Mouse (Mus musculus): Measurements from ENCODE around the gene Fam160a2. TPM values are rescaled to one million over a fixed set of nuclear protein-coding genes. Genes with fewer than 3 reads are reported as not detected.

Gene Fam160a2
- 10 to 100 TPM in 1 of 2 experiments, 1 to 10 TPM in 1; 9.8 to 10.8 TPM for total RNA-seq (2021)
- long read RNA-seq, experiment 1, full-length matches to known transcripts = 16 of 24 reads
- long read RNA-seq, experiment 1, partial matches to known transcripts = 0 of 24 reads
- long read RNA-seq, experiment 1, other reads (novel, unspliced or antisense) = 8 of 24 reads
- long read RNA-seq, experiment 2, full-length matches to known transcripts = 19 of 25 reads
- long read RNA-seq, experiment 2, partial matches to known transcripts = 1 of 25 reads
- long read RNA-seq, experiment 2, other reads (novel, unspliced or antisense) = 5 of 25 reads

DNA sequence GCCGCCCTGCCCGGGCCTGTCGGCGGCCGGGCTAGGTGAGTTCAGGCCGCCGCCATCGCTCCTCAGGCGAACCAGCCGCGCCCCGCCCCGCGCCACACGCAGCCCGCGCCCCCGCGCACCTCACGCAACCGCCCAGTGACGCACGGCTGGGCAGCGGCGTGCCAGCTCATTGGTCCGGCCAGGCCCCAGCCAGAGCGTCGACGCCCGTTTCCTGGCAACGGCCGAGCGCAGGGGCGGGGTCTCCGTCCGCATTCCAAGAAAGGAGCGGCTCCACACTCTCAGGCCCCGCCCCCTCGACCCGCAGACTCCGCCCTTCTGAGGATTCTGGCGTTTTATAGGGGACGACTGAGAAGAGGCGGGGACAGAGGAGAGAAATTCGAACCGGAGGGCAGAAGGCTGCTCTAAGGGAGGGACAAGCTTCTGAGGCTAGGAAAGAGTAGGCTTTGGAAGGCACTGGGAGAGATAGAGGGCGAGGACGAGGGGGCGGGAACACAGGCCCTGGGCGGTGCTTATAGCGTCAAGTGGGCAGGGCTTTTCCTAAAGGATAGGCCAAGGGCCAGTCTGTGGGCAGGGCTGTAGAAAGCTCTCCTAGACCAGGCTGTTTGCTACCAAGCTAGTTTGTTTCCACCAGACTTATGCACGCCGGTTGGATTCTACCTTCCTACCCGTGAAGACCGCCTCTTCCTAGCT lies at the start of gene Fam160a2:
TSS of gene Fam160a2 (minus strand) at position 120 of the 690 bp plus-strand sequence.
- H3K4me3 ChIP-seq = peak within 1 kb of the TSS; percentile 84
- peak within 1 kb of the TSS; percentile 94 for H3K27ac ChIP-seq
- no peak for TF ChIP-seq CTCF (IDR thresholded peaks at IDR 0.05)
- peak; percentile 100 for DNase-seq
- intact Hi-C loops (cut with DNase I) = loop anchor here (10.0 kb wide), 1 partner anchor 245 kb away; the partner anchor contains the start of genes Arfip2, Gm45799 and Timm10b

DNA sequence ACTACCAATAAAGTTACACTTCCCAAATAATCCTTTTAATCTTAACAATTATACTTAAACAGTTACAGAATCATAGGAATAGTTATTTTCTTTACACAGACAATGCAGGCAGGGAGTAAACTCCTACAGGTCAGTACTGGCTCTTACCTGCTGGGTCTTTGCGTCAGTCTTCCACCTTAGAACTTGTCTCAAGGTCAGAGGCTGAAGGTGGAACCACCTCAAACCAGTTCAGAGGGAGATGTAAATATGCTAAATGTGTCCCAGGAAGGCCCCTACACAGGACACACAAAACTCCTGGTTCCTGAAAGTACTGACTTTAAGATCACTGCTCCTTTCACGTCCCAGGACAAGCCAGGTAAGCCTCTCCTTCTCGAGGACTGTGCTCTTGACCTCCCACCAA lies 45.2 kb upstream of the Fam160a2 start:
- no peak for DNase-seq
- no peak for TF ChIP-seq CTCF (IDR thresholded peaks at IDR 0.05)
- Histone ChIP-seq H3K27ac (no peak overlapping the region), H3K4me3 (no peak overlapping the region)
- intact Hi-C loops (cut with DNase I) = no loop called here

DNA sequence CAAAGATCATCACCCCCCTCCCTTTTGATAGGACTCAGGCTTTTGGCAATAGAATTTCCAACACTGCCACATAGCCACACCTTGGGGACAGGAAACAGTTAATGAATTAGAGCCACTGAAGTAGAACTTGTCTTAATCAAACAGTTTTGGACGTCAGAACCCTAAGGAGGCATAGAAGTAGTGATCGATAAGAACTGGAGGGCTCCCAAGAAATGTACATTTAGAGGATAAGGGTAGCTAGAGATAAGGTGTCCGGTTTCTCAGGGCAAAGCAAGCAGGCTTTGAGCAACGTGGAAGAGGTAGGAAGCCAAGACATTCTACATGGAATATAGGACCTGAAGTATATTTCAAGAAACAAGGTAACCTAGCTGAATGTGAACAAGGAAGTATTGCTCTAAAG lies 41.6 kb upstream of the Fam160a2 start:
- Histone ChIP-seq H3K27ac (no peak overlapping the region), H3K4me3 (no peak overlapping the region)
- no peak for DNase-seq
- intact Hi-C loops (cut with DNase I) = no loop called here
- TF ChIP-seq CTCF (IDR thresholded peaks at IDR 0.05) = no peak

DNA sequence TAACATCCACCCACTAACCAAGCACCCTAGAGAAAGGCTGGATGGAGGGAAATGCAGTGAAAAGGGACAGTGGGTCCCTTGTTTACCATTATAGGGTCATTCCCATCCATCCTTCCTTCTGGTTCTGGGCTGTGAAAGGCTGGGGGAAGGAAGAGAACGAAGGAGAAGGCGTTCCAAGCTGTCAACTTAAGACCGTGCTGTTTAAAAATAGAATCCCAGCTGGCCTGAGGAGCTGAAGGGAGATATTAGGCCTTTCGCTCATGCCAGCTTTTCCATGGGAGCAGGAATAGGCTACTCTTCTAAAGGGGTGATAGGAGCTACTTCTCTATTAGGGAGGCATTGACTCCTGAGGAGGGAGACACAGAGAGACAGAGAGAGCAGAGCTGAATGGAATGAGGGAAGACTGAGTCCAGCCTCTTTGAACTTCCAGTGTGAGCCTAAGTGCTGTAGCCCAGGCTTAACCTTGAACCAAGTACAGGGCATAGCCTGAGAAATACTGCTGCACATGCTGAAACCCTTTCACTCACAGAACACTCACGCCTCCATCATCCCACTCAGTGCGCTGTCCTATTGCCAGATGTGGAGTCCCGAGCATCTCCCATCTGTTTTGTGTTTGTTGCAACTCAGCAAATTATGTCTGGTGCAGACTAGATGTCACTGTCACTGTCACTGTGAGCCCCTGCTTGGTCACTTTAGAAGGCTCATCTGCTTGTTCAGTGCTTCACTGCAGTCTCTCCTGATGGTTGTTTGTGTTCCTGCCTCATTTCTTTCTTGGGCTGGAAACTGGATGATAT lies 38.3 kb upstream of the Fam160a2 start:
- no peak overlapping the region for H3K27ac ChIP-seq
- TF ChIP-seq CTCF (IDR thresholded peaks at IDR 0.05) = no peak
- intact Hi-C loops (cut with DNase I) = no loop called here
- DNase-seq = no peak
- no peak overlapping the region for H3K4me3 ChIP-seq

DNA sequence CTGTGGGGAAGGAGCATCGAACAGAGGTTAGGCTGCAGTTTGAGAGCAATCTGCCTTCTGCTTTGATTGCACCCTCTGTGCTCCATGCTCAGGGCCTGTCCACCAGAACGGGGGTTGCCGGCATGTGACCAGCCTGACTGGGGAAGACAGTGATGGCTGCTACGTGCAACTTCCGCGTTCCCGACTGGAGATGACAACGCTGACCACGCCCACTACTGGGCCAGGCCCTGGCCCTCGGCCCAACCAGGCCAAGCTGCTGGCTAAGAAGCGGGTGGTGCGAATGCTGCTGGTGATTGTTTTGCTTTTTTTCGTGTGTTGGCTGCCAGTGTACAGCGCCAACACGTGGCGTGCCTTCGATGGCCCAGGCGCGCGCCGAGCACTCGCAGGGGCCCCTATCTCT lies 34.9 kb upstream of the Fam160a2 start:
- intact Hi-C loops (cut with DNase I) = no loop called here
- TF ChIP-seq CTCF (IDR thresholded peaks at IDR 0.05) = no peak
- H3K27ac ChIP-seq = no peak overlapping the region
- no peak overlapping the region for H3K4me3 ChIP-seq
- DNase-seq = no peak

DNA sequence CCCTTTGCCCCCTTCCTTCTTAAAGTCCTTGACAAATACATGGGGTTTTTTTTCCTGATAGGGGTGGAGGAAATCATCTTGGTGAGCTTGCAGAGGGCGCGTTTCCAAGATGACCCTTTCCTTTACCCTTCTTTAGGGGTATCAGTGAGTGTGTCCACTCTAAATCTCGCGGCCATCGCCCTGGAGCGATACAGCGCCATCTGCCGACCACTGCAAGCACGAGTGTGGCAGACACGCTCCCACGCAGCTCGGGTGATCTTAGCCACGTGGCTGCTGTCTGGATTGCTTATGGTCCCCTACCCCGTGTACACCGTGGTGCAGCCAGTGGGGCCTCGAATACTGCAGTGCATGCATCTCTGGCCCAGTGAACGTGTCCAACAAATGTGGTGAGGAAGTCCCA lies 34.0 kb upstream of the Fam160a2 start:
- no peak for DNase-seq

DNA sequence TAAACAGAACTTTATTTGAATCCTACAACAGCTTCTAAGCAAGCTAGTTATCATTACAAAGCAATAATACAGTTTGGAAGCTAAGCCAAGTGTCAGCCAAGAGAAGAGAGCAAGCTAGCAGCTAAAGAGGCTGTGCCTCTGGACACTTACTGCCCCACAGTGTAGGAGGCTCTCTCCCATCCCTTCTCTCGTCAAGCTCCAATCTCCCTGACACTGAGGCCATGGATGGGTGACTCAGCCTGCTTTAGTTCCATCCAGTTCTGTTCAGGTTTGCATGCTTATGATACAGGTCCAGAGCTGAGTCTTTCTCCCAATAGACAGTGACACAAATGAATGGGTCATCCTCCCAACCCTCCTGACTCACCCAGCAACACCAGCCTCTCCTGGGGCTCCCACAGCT lies 32.2 kb upstream of the Fam160a2 start:
- TF ChIP-seq CTCF (IDR thresholded peaks at IDR 0.05) = no peak
- intact Hi-C loops (cut with DNase I) = no loop called here

More for the DNA sequence above, 34.0 kb upstream of the Fam160a2 start:
- no peak overlapping the region for H3K27ac ChIP-seq
- TF ChIP-seq CTCF (IDR thresholded peaks at IDR 0.05) = no peak
- intact Hi-C loops (cut with DNase I) = no loop called here
- no peak overlapping the region for H3K4me3 ChIP-seq

DNA sequence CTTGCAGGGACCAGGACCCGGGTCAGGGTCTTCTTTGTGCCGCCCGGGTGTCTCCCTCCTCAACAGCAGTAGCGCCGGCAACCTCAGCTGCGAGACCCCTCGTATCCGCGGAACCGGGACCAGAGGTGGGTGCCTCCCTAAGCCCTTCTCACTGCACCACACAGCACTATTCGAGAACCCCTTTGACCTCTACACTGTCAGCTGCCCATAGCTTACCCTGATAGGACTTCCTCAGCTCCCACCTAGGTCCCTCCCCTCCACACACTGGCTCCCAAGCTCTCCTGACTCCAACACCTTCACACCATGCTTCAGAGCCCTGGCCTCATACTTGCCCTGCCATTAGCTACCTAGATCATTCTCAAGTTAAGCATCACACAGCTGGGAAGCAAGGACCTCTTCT lies 26.2 kb upstream of the Fam160a2 start:
- intact Hi-C loops (cut with DNase I) = no loop called here
- H3K4me3 ChIP-seq = no peak overlapping the region

More for the DNA sequence above, 32.2 kb upstream of the Fam160a2 start:
- DNase-seq = no peak
- no peak overlapping the region for H3K27ac ChIP-seq
- H3K4me3 ChIP-seq = no peak overlapping the region

DNA sequence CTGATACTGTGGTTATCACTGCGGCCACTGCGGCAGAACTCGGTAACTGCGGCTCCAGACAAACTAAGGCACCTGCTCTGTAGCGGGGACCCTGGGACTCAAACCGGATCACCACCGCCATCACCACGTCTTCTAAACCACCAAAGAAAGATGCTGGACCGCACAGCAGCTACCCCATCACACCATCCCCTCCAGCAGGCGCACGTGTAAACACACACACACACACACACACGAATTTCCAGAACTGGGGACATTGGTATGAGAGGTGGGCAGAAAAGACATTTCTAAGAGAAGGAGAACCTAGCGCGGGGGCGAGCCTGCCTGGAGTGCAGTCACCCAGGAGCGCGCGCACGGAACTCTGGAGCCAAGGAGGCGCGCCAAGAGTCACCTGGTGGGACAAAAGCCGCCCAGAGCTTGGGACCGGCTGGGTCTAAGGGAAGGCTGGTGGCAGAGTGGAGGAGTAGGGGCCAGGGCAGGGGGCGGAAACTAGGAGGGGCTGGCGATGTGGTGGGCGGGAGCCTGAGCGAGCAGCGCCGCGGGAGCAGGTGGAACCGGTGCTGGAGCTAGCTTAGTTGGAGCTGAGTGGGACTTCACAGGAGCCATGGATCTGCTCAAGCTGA lies 25.7 kb upstream of the Fam160a2 start, which contains the start of gene Cckbr:
TSS of gene Cckbr (plus strand) at position 308 of the 620 bp plus-strand sequence.
- no peak for TF ChIP-seq CTCF (IDR thresholded peaks at IDR 0.05)
- no peak within 1 kb of the TSS for H3K27ac ChIP-seq
- intact Hi-C loops (cut with DNase I) = no loop called here
- H3K4me3 ChIP-seq = no peak within 1 kb of the TSS
- no peak for DNase-seq

More for the DNA sequence above, 26.2 kb upstream of the Fam160a2 start:
- H3K27ac ChIP-seq = no peak overlapping the region
- TF ChIP-seq CTCF (IDR thresholded peaks at IDR 0.05) = no peak
- no peak for DNase-seq

DNA sequence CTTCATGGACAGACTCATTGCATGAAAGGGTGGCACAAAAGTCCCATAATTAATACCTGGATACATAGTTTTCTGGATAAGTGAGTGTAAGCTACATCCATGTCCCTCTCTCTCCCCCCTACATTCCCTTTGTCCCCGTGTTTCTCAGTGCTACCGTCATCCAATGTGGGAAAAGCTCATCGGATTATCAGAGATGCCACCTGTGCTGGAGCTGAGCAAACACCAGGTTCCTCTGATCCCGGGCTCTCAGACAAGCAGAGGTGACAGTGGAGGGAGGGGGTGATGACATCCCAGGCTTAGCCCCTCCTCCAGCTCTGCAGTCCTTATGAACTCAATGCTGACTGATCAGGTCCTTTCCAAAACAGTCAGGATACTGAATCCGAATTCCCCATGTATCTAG lies 24.5 kb upstream of the Fam160a2 start:
- intact Hi-C loops (cut with DNase I) = no loop called here
- H3K27ac ChIP-seq = no peak overlapping the region
- H3K4me3 ChIP-seq = no peak overlapping the region
- no peak for TF ChIP-seq CTCF (IDR thresholded peaks at IDR 0.05)
- no peak for DNase-seq

DNA sequence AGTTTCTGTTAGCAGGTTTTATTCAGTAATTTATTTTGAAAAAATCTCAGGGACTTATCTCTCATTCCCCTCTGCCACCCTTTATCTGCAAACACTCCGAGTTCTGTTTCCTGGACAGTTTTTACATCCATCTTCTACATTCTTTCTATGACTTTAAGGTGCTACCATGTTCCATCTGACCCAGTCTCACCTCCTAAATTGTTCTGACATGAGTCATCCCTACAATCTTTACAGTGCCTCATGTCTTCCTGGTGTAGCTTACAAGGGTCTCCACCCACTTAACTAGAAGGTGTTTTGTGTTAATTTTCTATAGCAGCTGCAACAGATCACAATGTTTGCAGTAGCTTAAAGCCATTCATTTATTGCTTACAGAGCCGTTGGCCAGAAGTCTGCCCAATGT lies 21.0 kb upstream of the Fam160a2 start:
- no peak for DNase-seq
- intact Hi-C loops (cut with DNase I) = no loop called here
- Histone ChIP-seq H3K4me3 (no peak overlapping the region), H3K27ac (no peak overlapping the region)
- no peak for TF ChIP-seq CTCF (IDR thresholded peaks at IDR 0.05)

DNA sequence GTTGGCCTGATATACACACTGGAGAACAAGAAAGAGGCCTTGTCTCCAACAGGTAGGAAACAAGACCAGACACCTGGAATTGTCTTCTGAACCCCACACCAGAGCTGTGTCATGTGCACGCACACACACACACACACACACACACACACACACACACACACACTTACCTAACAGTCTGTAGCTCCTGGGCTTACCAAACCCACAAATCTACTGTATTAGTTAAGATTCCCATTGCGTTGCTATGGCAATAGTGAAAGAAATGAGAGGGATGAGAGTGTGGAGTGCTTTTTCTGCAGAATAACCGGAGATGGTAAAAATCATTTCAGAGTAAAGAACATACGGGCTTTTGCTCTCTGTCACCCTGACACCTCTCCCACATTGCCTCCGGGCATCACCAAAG lies 18.3 kb upstream of the Fam160a2 start:
- no peak overlapping the region for H3K4me3 ChIP-seq
- H3K27ac ChIP-seq = no peak overlapping the region
- intact Hi-C loops (cut with DNase I) = no loop called here
- no peak for DNase-seq
- TF ChIP-seq CTCF (IDR thresholded peaks at IDR 0.05) = no peak
